Mouse (Mus musculus) frontal cortex, adult (tissue): ENCODE data around the gene Ccdc124.
"Not testable (repeated sequence)": the region's sequence is repeated elsewhere in the genome, so short reads cannot be mapped to it uniquely, and the experiment has no call there.

Source experiments
- ATAC-seq: cut with Nextera tagmentation; 2 replicates; pipeline ENCODE4 v1.9.2; 2017; ENCODE audit warnings: mild to moderate bottlenecking, moderate library complexity, mixed read lengths; ENCODE audit not compliant: low TSS enrichment

Gene Ccdc124

GRCm38 (mm10) chr8:70895571-70896259 lies 22.0 kb upstream of the Ccdc124 start:
- not testable (repeated sequence) for ATAC-seq

- ATAC-seq, result no peak
These were observed 21.2 kb upstream of the Ccdc124 start for GRCm38 (mm10) chr8:70894771-70895545.

DNA sequence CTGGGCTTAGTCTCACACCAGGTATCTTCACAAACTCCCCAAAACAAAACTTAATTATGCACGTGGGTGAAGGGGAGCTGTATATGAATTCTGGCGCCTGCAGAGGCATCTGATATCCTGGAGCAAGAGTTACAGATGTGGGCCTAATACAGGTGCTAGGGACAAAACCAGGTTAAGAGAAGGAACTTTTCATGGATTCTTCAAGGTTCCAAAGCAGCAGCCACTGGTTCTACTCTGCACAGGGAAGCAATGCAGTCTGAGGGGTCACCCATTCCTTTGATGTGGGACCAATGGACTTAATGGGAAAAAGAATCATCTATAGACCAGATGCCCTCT lies 20.6 kb upstream of the Ccdc124 start:
- ATAC-seq, result no peak

DNA sequence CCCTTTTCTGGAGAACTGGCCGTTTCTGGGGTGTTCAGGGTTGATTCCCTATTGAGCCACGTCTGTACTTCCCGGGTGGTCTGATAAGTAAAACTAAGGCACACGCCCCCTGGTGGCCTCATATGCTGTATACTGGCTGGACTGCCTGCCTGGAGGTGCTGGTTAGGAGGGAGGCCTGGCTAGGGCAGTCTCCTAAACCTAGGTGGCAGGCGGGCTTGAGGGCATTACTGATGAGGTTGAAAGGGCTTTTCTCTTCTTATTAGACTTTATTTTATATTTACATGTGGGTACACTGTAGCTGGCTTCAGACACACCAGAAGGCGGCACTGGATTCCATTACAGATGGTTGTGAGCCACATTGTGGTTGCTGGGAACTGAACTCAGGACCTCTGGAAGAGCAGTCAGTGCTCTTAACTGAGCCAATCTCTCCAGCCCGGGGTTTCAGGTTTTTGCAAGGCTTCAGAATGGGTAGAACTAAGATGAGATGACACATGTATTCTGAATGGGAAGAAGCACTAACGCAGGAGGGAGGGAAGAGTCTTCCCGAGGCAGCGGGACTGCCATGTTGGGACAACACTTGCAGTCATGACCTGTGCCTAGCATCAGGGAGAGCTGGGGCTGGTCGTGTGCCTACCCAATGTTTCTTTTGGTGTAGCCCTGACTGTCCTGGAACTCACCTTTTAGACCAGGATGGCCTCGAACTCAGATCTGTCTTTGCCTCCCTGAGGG lies 20.1 kb upstream of the Ccdc124 start:
- ATAC-seq, result no peak

DNA sequence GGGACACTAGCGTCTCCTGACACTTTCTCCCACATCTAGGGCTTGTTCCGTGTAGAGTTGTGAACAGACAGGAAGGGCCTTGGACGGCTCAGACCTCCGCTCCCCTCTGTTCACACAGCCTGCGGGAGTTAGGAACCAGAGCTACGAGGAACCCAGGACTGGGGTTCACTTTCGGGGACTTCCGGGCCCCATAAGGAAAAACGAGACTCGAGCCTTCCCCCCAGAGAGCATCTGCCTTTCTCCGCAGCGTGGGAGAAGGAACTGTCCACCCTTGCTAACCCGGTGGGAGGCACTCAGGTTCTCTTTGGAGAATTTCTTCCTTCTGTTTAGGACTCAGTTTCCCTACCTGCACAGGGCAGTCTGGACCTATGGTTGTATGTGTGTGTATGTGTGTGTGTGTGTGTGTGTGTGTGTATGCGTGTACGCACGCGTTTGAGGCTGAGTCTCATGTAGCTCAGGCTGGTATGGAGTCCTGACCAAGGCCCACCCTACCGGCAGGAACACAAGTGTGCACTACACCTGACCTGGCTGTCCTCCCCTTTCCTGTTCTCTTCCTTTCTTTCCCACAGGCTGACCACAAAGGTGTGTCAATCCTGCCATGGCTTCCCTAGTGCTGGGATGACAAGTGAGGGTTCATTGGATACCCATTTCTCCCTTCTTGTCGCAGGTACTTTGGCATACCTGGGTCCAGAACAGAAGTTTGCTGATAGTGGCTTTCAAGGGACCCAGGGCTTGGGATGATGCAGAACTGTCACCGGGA lies 19.3 kb upstream of the Ccdc124 start:
- no peak for ATAC-seq

- no peak for ATAC-seq
These were observed 18.5 kb upstream of the Ccdc124 start, which contains the start of gene Slc5a5 for GRCm38 (mm10) chr8:70892022-70892895. Slc5a5 (minus strand) TSS chr8:70892757.

- no peak for ATAC-seq
These were observed 17.6 kb upstream of the Ccdc124 start for GRCm38 (mm10) chr8:70891356-70891755.

GRCm38 (mm10) chr8:70890656-70891055 lies 16.9 kb upstream of the Ccdc124 start:
- no peak for ATAC-seq

DNA sequence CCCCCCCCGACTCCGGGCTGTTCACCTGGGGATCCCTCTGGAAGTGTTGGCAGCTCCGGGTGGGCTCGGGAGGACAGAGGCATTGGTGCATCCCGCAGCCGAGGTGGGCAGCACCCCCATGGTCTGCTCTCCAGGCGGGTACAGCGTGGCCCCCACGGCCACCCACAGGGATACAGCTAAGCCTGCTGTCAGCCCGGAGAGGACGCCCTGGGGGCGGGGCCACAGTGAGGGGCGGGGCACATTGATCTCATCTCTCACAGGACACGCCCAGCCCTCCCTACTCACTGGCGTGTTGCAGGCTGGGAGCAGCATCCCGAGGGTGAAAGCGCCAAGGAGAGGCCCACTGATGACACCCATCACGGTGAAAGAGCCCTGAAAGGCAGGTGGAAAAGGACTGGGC lies 13.9 kb upstream of the Ccdc124 start:
- ATAC-seq, result peak; percentile 81

GRCm38 (mm10) chr8:70885612-70886011 lies 11.9 kb upstream of the Ccdc124 start:
- ATAC-seq, result no peak

DNA sequence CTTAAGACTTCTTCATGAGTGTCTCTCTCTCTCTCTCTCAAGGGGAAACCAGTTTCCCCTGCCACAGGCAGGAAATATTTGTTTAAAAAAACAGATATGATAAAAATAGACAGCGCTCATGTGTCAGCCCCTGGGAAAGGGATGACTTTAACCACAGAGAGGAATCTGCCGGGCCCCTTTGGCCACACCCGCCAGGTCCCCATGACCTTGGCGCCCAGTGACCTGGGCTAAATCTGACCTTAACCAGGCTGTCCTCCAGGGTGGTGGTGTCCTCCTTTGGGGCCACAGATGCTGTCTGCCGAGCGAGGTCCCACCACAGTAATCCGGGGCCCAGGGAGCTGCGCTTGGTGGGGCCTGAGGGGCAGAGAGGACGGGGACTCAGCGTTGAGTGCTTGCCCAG lies 10.9 kb upstream of the Ccdc124 start:
- no peak for ATAC-seq

DNA sequence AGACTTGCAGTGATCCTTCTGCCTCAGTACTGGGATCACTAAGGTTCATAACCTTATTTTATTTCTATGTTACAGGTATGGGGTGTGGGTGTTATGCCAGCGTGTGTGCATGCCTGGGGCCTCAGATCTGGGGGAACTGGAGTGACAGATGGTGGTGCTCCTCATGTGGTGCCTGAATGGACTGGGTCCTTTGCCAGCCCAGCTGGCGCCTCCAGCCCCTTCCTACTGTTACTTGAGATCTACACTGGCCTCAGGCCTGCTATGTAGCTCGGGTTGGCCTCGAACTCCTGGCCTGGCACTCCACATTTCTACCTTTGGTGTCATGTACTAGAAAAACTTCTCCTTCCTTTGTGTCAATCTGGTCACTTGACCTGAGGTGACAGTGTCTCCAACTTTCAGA lies 10.5 kb upstream of the Ccdc124 start:
- no peak for ATAC-seq

GRCm38 (mm10) chr8:70880546-70880945 lies 6.8 kb upstream of the Ccdc124 start:
- ATAC-seq, result peak; percentile 48

DNA sequence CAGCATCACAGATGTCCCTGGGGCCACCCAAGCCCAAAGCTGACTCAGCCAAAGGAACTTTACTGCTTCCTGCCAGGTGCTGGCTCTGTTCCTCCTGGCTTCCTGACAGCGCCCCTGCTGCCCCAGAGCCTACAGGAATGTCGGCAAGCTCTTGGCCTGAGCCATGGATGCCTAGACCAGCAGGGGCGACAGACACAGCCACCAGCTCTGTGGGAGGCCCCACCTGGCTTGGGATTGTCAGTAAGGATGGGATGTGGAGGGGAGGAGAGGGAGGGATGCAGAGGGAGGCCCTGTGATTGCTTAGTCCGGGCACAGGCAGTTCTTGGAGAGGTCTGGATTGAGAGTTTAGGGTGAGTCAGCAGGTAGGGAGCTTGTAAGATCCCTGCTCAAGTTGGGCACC lies 6.4 kb upstream of the Ccdc124 start:
- peak; percentile 56 for ATAC-seq

DNA sequence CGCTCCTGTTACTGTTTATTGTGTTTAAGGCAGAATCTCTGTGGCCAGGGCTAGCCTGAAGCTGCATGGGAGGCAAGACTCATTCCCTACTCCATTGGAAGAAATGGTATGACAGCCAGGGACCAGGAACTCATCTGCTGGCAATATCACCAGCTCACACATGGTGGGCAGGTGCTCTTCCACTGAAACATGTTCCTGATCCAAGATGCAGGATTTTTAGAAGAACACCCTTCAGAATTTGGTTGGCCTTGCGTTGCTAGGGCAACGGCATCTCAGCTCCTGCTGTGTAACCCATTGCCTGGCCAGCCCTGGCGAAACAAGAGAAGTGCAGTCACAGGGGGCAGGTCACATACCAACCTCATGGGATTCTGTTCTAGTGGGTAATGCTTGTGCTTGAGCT lies 5.8 kb upstream of the Ccdc124 start:
- ATAC-seq, result peak; percentile 58

DNA sequence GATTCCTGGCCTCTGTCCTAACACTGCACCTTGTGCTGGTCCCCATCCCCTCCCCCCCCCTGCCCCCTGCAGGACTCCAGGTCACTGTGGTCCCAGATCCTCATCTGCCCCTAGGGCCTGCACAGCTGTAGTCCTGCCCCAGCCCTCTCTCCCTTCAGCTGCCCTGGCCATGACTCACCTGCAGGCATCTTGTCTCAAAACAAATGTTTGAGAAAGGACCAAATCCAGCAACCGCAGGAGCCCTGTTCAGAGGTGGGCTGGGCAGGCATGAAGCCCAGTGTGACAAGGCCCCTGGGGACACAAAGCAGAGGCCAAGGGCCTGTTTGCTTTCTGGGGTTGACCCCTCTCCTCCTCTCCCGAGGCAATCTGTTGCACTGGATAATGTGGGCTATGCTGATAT lies 4.4 kb upstream of the Ccdc124 start:
- no peak for ATAC-seq

DNA sequence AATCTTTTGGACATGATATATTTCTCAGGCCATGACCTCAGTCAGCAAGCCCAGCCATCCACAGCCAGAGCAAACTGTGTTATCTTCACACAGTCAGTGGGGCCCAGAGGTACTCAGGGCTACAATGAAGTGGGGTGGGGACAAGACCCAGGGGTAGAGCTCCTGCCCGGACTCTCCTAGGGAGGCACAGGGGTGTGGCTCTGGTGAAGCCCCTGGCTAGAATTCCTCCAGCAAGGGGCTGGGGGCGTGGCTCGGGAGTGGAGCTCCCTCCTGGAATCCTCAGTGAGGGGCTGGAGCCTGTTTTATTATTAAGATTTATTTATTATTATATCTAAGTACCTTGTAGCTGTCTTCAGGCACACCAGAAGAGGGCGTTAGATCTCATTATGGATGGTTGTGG lies 2.6 kb upstream of the Ccdc124 start:
- no peak for ATAC-seq

DNA sequence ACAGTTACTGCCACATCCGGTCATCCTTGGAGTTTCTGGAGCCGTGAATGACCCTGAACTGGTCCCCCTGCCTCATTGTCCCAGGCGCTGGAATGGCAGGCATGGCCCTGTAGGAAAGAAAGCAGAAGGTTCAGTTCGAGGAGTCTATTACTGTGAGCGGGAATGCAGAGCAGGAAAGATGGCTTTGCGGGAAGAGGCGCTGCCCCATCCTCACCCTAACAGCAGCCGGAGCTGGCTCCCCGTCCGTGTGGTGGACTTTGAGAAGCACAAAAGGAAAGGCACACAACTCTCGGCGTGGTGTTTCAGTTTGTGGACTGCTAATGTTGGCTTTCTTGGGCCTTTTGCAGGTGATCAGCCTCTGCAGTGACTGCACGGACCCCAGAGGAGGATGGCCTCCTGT lies 706 bp upstream of the Ccdc124 start:
- ATAC-seq, result no peak

- no peak for ATAC-seq
These were observed 932 bp downstream of the Ccdc124 start for GRCm38 (mm10) chr8:70872643-70873363.

GRCm38 (mm10) chr8:70871195-70871807 lies 2.4 kb downstream of the Ccdc124 start:
- no peak for ATAC-seq
